Mouse (Mus musculus) left cerebral cortex, adult 18-20 months (tissue): Measurements from ENCODE around the gene Edaradd. TPM values are rescaled to one million over a fixed set of nuclear protein-coding genes. Genes with fewer than 3 reads are reported as not detected.

Experiments
- DNase-seq, 2 experiments: peaks; one replicate each; pipeline ENCODE4 v3.0.0; 2021 to 2022; ENCODE audit warnings: low spot score in 2 of 2, mixed read lengths in 1 of 2
- long read RNA-seq, 2 experiments: library from polyadenylated mRNA; stranded (forward); transcript quantifications; one replicate each; pipeline ENCODE4 v2.0.0; 2021
- total RNA-seq, 2 experiments: library from RNA; stranded (reverse); gene quantifications; 2 replicates each; pipeline ENCODE4 v1.2.3; 2021

The Edaradd gene
- total RNA-seq, result under 1 TPM; 0.12 to 0.16 TPM
- long read RNA-seq, experiment 1, result 0 reads
- long read RNA-seq, experiment 2, result 0 reads

- peak; percentile 18 to 40 for DNase-seq
These were observed at the start of gene Edaradd for GRCm38 (mm10) chr13:12519955-12520584. Gene Edaradd (minus strand): TSS chr13:12520438.

GRCm38 (mm10) chr13:12569741-12570140, 49.5 kb upstream of the Edaradd start:
- DNase-seq, result no peak

GRCm38 (mm10) chr13:12568597-12569469, 48.6 kb upstream of the Edaradd start:
- DNase-seq, result no peak

GRCm38 (mm10) chr13:12567936-12568335, 47.7 kb upstream of the Edaradd start:
- DNase-seq, result no peak

- peak; percentile 99 for DNase-seq
These were observed 45.6 kb upstream of the Edaradd start, which contains the start of gene Ero1lb for GRCm38 (mm10) chr13:12565621-12566390. Gene Ero1lb (plus strand): TSS chr13:12565874.

- no peak for DNase-seq
These were observed 42.0 kb upstream of the Edaradd start for GRCm38 (mm10) chr13:12562256-12562655.

GRCm38 (mm10) chr13:12561729-12562128, 41.5 kb upstream of the Edaradd start:
- no peak for DNase-seq

- DNase-seq, result no peak
These were observed 39.4 kb upstream of the Edaradd start for GRCm38 (mm10) chr13:12559462-12560120.

- no peak for DNase-seq
These were observed 38.8 kb upstream of the Edaradd start for GRCm38 (mm10) chr13:12559044-12559443.

- DNase-seq, result no peak
These were observed 34.0 kb upstream of the Edaradd start for GRCm38 (mm10) chr13:12554211-12554610.

GRCm38 (mm10) chr13:12543880-12544568, 23.8 kb upstream of the Edaradd start:
- DNase-seq, result no peak

GRCm38 (mm10) chr13:12543246-12543645, 23.0 kb upstream of the Edaradd start:
- DNase-seq, result no peak

- peak; percentile 9 to 22 for DNase-seq
These were observed 22.1 kb upstream of the Edaradd start for GRCm38 (mm10) chr13:12542006-12542981.

- no peak for DNase-seq
These were observed 19.9 kb upstream of the Edaradd start for GRCm38 (mm10) chr13:12540119-12540518.

- peak in 1 of 2 experiments; percentile 4 for DNase-seq
These were observed 19.5 kb upstream of the Edaradd start for GRCm38 (mm10) chr13:12539716-12540115.

- peak; percentile 20 to 53 for DNase-seq
These were observed 17.7 kb upstream of the Edaradd start for GRCm38 (mm10) chr13:12537971-12538370.

- no peak for DNase-seq
These were observed 14.4 kb upstream of the Edaradd start for GRCm38 (mm10) chr13:12534628-12535027.

- DNase-seq, result no peak
These were observed 5.4 kb upstream of the Edaradd start for GRCm38 (mm10) chr13:12525678-12526077.

- no peak for DNase-seq
These were observed 2.1 kb upstream of the Edaradd start for GRCm38 (mm10) chr13:12522346-12522745.
